Mouse (Mus musculus) retina, postnatal 7 days (tissue): ENCODE results near the gene Meiob.
A peak's percentile ranks its signal among the peaks of the same experiment; 100 is the strongest.

Experiments
- DNase-seq: peaks from one replicate; pipeline ENCODE4 v3.0.0-alpha.2; 2012; ENCODE audit warnings: low read depth, low spot score

Meiob gene

DNA sequence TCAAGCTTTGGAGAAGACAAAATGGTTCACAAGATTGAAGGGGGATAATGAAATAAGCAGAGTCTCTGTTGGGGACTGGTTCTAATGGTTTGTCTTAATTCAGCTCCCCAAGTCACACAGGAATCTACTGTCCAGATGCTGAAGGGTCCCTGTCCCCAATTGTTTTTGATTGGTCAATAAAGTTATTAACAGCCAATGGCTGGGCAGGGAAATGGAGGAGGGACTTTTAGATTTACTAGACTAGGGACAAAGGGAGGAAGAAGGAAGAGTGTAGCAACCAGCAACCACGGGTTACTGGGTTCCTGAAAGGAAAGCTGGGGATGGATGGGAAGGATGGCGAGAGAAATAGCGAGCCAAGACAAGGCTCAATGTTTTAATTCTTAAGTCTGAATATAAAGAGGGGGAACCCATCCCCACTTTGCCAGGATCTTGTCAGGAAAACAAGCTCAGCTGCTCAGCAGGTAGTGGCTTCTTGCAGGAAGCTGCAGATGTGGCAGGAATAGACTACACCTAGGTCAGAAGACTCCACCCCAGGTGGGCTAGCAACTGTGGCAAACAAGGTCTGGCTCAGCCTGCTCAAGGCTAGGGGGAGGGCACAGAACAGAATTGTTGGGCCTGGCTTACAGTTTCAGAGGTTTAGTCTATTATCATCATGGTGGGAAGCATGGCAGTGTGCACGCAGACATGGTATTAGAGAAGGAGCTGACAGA lies 69.8 kb downstream of the Meiob start:
- DNase-seq, result no peak

DNA sequence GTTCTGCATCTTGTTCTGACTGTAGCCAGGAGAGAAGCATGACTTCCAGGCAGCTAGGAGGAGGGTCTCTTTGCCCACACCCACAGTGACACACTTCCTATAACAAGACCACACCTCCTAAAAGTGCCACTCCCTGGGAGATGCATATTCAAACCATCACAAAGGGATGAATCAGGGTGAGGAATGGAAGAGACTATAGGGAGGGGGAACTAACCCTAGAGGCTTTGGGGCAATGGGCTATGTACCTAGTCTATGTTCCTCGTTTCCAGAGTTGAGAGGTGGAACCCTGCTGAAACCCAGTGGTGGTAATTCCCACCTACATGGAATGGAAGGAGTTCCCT lies 70.3 kb downstream of the Meiob start:
- DNase-seq, result no peak

DNA sequence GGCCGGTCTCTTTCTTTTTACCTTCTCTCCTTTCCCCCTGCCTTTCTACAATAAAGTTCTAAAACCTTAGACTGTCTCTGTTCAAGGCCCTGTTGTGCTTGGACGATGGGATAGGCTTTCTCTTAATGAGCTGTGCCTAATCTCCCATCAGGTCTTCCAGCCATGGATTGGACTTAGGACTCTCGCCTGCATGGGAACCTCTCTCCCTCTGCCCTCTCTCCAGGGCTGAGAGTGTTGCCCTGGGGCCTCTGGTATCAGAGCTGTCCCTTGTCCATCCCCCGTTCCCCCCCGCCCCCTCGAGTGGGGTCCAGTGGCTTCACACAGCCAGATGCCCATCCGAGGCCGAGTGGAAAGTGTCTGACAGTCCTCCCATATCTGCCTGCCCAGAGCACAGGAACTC lies 70.9 kb downstream of the Meiob start:
- no peak for DNase-seq

DNA sequence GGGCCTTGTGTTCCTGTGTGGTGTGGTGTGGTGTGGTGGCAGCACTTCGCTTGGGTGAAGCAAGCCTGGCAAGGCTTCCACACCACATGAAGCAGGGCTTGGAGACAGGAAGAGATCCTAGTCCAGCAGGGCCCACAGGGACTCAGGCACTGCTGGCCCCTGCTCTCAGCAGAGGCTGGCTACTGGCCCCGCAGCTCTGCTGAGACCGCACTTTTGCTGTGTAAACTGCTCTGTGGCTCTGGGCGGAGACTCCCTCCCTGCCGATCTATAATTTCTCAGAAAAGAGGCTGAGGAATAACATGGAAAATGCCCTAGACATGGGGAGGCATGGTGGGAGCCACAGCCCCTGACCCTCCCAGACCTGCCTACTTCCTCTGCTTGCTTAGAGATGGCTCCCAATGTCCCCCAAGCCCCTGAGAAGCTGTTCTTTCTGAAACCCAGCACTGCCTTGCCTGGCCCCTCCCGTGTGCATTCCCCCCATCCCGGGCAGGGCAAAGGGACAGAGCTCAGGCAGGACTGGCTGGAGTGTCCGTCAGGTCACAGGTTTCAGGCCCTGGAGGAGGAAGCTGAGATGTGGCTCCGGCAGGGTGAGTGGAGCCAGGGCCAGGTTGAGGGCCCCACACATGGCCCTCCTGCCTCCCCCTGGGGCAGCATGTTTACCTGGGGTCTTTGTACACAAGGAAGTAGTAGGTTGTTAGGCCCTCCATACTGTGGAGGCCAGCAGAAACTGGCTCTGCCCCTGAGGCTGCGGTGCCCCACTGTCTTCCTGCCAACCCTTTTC lies 73.4 kb downstream of the Meiob start:
- no peak for DNase-seq

DNA sequence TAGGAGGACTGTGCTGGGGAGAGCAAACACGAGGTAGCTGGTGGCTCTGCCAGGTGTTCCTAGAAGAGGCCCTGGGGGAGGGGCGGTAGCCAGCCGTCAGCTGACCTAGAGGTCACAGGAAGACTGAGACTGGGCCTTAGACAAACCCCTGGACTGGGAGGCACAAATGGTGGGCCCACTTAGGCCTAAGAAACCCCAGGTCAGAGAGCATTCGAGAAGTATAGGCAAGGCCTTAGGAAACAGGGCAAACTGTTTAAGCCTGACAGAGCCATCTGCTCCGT lies 74.0 kb downstream of the Meiob start:
- no peak for DNase-seq

DNA sequence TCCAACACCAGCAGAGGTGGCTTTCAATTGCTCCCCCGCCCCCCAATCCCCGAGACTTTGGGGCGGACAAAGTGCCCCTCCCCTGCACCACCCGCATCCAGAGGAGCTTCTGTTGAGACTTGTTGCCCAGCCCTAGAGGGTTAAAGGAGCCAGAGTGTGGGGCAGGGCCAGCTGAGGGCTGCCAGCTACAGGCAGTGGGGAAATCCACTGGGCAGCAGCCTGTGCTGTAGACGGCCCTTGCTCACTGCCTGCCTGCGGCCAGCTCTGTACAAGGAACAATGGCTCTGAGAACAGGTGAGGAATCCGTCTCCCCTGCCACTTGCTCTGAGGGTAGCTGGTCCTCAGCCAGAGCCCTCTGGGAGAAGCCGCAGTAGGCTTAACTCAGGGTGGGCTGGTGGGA lies 74.4 kb downstream of the Meiob start:
- no peak for DNase-seq

DNA sequence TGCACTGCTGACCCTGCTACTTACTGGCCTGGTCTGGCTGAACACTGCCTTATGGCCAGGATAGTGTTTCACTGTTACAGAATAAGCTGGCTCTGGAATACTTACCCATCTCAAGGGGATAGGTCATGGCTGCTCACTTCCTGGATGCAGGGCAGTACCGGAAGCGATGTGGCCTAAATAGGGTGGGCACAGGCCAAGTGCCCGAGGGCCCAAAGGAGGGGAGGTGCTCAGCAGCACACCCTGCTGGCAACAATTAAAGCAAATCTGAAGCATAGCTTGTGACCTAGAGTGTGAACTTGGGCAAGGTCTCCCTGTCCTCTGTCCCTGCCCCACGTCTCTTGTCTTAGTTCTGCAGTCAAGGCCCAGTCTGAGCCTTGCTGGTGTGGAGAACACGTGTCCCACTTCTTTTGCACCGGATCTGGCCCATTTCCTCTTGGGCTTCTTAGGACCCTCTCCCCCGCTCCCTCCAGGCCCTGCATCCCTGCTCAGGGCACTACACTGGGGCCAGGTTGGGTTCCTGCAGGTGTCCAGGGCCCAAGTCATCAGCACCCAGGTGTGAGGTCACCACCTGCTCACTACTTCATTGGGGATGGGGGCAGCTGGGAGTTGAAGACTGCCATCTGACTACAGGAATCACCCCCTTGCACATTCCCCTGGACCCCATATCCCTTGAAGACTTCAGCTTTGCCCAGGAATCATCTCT lies 77.8 kb downstream of the Meiob start:
- no peak for DNase-seq

DNA sequence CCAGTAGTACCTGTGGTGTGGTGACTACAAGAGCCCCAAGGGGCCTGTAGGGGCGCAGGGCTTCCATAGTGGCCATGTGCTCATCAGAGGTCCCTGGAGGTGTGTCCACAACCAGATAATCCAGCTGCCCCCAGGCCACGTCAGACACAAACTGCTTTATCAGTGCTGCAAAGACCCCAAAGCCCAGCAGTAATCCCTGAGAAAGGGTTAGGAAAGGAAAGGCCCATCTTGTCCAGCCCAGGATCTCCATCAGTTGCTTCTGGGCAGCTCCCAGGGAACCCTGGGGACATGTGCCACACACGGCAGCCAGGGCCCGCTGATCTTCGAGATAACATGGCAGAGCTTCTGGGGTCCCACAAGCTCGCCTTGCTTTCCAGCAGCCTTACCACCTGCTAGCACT lies 80.3 kb downstream of the Meiob start:
- no peak for DNase-seq

DNA sequence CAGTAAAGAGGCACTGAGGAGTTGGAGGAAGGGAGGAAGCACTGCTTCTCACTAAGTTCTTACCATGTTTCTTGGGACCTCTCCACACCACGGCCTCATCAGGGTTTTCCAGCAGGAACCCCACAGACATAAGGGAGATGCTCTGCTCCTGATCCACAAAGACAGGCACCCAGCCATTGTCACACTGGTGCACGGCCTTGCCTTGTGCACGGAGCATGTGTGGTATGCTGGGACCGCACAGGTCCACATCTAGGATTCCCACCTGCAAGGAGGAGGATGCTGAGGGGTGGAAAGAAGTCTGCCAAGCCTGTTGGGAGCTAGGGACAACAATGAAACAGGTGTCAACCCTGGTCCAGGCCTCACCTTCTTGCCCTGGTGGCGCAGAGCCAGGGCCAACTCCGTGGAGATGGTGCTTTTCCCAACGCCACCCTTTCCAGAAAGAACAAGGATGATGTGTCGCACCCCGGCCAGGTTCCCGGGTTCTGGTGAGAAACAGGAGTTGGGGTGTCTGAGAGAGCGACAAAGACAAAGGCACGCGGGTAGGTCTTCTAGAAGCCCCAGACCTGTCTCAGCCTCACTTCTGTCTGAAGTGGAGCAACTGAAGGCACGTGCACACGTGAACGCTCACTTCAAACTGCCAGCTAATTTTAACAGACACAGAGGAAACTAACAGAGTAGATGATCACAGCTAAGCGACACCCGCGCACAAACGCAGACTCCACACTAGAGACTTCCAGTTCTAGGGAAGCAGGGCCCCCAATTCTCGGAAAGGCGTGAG lies 81.5 kb downstream of the Meiob start:
- no peak for DNase-seq

DNA sequence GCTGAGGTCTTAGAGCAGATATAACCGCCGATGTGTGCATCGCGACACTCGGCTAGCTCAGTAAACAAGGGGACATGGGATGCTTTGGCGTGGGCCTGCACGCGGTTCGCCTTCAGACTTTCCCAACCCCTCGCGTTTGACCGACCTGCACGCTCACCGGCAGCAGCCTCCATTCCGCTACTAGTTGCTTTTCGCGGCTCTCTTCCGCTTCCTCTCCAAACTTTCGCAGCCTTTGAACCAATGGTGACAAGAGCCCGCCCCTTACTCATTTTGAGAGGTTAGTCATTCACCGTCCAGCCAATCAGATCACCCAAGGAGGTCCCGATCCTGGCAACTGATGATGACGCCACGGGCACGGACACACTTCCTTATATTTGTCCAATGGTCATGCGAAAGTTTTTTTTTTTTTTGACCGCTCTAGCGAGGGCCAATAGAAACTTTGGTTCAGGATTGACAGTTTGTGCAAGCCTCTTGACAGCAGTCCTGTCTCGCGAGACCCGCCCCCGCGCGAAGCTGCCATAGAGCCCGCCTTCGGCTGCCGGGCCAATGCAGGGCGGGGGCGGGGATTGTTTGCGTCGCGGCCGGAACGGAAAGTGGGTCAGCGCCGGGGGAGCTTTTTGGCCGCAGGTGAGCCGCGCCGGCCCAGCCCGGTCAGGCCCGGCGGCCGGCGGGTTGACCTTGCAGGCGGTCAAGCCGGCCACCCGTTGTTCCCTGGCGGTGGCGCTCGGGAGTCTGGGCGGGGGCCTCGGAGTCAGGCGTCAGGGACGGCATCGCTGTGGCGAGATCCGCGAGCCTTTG lies 82.2 kb downstream of the Meiob start, which contains the start of the genes Nubp2 and Spsb3:
Gene Nubp2 (minus strand): TSS at position 216 of the 798 bp plus-strand sequence.
Gene Spsb3 (plus strand): TSS at position 510 of the 798 bp plus-strand sequence.
- DNase-seq, result peak; percentile 98

DNA sequence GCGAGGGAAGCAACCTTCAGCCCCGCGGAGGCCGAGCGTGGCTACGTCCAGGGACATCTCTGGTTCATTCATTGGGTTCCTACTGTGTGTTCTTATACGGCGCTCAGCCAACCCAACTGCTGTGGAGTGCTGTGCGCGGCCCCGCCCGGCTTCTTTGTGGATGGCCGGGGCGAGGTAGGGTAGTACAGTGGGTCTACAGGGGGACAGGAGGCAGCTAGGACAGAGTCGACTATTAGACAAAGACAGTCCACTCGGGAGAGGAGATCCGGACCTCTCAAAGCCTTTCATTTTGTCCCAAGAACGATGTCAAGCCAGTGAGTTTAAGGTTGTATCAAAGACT lies 82.8 kb downstream of the Meiob start:
- DNase-seq, result no peak

DNA sequence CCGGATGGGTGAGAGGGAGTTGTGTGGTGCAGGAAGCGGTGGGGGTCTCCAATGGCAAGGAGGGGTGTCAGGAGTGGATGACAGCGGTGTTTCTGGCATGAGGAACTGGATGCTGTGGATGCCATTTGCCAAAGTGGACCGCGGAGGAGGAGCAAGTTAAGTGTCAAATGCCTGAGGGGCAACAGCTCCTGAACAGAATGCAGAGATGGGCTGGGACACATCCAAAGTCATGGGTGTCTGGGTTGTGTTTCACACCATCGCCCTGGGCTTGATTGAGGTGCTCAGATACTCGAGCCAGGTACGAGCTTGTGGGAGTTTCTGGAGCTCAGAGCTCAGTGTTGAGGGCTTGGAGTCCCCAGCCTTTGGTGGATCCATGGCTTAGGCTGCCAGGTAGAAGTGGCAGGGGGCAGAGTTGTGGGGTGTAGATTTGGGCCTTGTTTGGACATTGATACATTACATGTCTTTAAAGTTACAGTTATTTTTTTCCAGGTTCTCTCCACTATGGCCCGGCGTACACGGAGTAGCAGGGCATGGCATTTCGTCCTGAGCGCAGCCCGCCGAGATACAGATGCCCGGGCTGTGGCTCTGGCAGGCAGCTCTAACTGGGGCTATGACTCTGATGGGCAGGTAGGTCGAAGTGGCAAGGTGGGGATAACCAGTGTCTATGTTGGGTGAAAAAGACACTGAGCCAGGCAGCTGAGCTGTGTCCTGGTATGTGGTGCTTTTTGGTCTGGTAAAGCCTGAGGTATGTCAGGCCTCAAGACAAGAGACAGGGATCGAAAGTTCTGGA lies 83.4 kb downstream of the Meiob start:
- DNase-seq, result no peak

DNA sequence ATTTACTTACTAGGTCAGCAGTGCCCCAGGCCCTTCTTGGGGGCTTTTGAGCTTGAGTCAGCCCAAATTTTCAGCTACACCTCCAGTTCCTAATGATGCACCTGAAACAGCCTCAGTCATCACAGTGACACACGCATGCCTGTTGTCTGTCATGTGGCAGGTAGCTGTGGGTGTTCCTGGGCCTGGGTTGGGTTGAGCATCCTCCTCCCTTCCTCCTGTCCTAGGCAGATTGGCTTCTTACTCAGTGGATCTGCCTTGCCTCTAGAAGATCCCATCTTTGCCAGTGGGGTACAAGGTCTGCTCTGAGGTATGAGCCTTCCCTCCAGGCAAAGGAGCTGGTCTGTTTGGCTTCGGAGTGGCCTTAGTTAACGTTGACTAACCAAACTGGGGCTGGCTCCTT lies 84.8 kb downstream of the Meiob start:
- no peak for DNase-seq
